8 mouse cellular contexts compared by ENCODE assay signal in the genomic region with DNA sequence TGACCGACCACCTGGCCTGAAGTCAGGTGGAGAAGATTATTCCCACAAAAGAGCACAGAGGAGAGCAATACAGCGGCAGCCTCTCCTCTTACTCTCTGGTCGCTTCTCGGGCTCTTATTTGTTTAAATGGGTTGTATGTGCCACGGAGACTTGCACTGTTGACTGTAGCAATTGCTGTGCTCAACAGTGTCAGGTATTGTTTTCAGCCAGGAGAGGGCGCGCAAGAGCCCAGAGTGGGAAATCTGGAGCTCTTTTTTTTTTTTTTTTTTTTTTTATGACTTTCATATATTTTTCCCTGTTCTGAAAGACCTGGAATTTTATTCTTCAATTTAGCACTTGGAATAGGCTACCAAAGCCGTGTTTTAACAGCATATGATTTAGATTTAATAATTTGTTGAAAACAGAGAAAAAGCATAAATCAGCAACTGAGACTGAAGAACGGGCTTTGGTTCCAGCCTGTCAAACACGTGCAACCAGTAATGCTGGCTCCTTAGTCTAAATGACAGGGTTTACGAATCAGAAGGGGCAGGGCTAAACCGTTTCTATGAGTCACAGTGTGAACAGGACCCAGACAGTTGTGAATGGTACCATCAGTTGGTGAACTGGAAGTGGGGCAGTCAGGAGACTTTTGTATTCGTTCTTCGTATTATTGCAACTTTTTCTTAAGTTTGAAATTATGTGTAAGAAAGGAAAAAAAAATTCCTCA. TPM values are rescaled to one million over a fixed set of nuclear protein-coding genes. Genes with fewer than 3 reads are reported as not detected.
A peak's percentile ranks its signal among the peaks of the same experiment; 100 is the strongest.
DNase-seq lines count a peak whose midpoint lies in the region; ATAC-seq and TF ChIP-seq lines count a peak whose summit lies in the region.

No protein-coding gene starts in this region.

- no peak for TF ChIP-seq POLR2A in thymus, adult 2 months (IDR thresholded peaks at IDR 0.05; ENCODE audit: control insufficient read depth, extremely low read depth, insufficient read depth, low read length, poor library complexity)
- TF ChIP-seq POLR2A in lung, adult 2 months (IDR thresholded peaks at IDR 0.05; ENCODE audit: borderline replicate concordance, extremely low read depth, low read depth, low read length): no peak

- no peak for TF ChIP-seq CTCF in thymus, adult 2 months (IDR thresholded peaks at IDR 0.05; ENCODE audit: borderline replicate concordance, control insufficient read depth, extremely low read depth, insufficient read depth, low read length, poor library complexity)
- peak; percentile 46; the same call in 1 of the 2 replicates for TF ChIP-seq CTCF in lung, adult 2 months (IDR thresholded peaks at IDR 0.05; ENCODE audit: insufficient read depth, low read length)

- no peak overlapping the region for H3K9ac ChIP-seq in heart, embryonic 12.5 days

- H3K27me3 ChIP-seq in heart, embryonic 12.5 days (replicated peaks): no peaks in the 10 kb centered on the region
- no peaks in the 10 kb centered on the region for H3K27me3 ChIP-seq in thymus, adult 2 months (ENCODE audit: control insufficient read depth, insufficient read depth, low read length)

- H3K36me3 ChIP-seq in heart, embryonic 12.5 days: no peaks in the 10 kb centered on the region
- H3K36me3 ChIP-seq in thymus, adult 2 months (ENCODE audit: control insufficient read depth, insufficient read depth, low read length): no peaks in the 10 kb centered on the region

- no peak overlapping the region for H3K4me3 ChIP-seq in heart, embryonic 12.5 days
- no peak overlapping the region for H3K4me3 ChIP-seq in thymus, adult 2 months (ENCODE audit: control insufficient read depth, insufficient read depth, low read length)
- no peak overlapping the region for H3K4me3 ChIP-seq in lung, adult 2 months (replicated peaks; ENCODE audit: extremely low read depth, low read depth, low read length)

- H3K27ac ChIP-seq in heart, embryonic 12.5 days (ENCODE audit: poor library complexity, severe bottlenecking): no peak overlapping the region
- H3K27ac ChIP-seq in thymus, adult 2 months (ENCODE audit: control insufficient read depth, insufficient read depth, low read length): no peak overlapping the region; the same call in 1 of the 2 replicates

- no peaks in the 10 kb centered on the region for H3K4me1 ChIP-seq in heart, embryonic 12.5 days (replicated peaks)
- no peaks in the 10 kb centered on the region for H3K4me1 ChIP-seq in thymus, adult 2 months (replicated peaks; ENCODE audit: control insufficient read depth, insufficient read depth, low read length)
- H3K4me1 ChIP-seq in lung, adult 2 months (ENCODE audit: control insufficient read depth, insufficient read depth, low read length): no peaks in the 10 kb centered on the region

- intact Hi-C loops in heart, postnatal 36 days (cut with DNase I): loop anchor here (1.0 to 2.0 kb wide), 2 partner anchors 330 to 404 kb away; no protein-coding TSS in a partner anchor

- H3K9me3 ChIP-seq in heart, embryonic 12.5 days (replicated peaks): no peaks in the 10 kb centered on the region

- DNase-seq in heart, adult 11 months: peak; percentile 83
- DNase-seq in thymus, adult 2 months: peak; percentile 55
- no peak for DNase-seq in thymus, adult 18-20 months
- peak; percentile 31 for DNase-seq in cerebellum, adult 9-10 months
- peak; percentile 48 to 75 for DNase-seq in heart, postnatal 36 days
- DNase-seq in lung, adult 2 months: peak; percentile 36
- DNase-seq in testis, postnatal 10 days (ENCODE audit: low spot score): peak; percentile 89

- no peak overlapping the region for H3K4me2 ChIP-seq in heart, embryonic 12.5 days

- no peak for ATAC-seq in heart, embryonic 12.5 days (ENCODE audit: insufficient number of reproducible peaks, low FRiP score)

- 54% methylated on average over 14 of the region's 14 CpGs for WGBS in heart, embryonic 12.5 days
- 57% methylated on average over 14 of the region's 14 CpGs for WGBS in thymus, adult 2 months
- WGBS in lung, adult 2 months: 47% methylated on average over 14 of the region's 14 CpGs

RNA-seq across cellular contexts. Expression of a gene that starts 12.0 kb away (rescaled TPM):
- polyA plus RNA-seq in heart, embryonic 12.5 days (2016; fragmentation: Nextera tagmentation; extraction: Ambion mirVana): 31.8 and 32.7 TPM in 2 replicates
- polyA plus RNA-seq in thymus, adult 2 months (2012; rRNA removed): 32.4 and 37.2 TPM in 2 replicates
- under 1 TPM; 0.72 to 0.95 TPM for total RNA-seq in heart, postnatal 36 days (2021)
- 8.1 and 10.9 TPM in 2 replicates for polyA plus RNA-seq in lung, adult 2 months (2012; rRNA removed)

RNA-seq across cellular contexts. Expression of a gene that starts 15.3 kb away (rescaled TPM):
- polyA plus RNA-seq in heart, embryonic 12.5 days (2016; fragmentation: Nextera tagmentation; extraction: Ambion mirVana): 29.3 and 33.0 TPM in 2 replicates
- 6.2 and 6.4 TPM in 2 replicates for polyA plus RNA-seq in thymus, adult 2 months (2012; rRNA removed)
- 10 to 100 TPM; 45.0 to 46.5 TPM for total RNA-seq in heart, postnatal 36 days (2021)
- 6.3 and 9.9 TPM in 2 replicates for polyA plus RNA-seq in lung, adult 2 months (2012; rRNA removed)

Comparison
In these comparisons a context has a peak if more than half of its experiments do, and no peak if none do; other contexts are left out.
1. DNase-seq: peak in heart, adult 11 months (single experiment), thymus, adult 2 months (single experiment), cerebellum, adult 9-10 months (single experiment), heart, postnatal 36 days (2 of 2), lung, adult 2 months (single experiment) and testis, postnatal 10 days (single experiment); none in thymus, adult 18-20 months (0 of 2).